Mouse (Mus musculus) megakaryocyte, embryonic 14.5 days (primary cell): ENCODE data around the gene Hist1h1d. TPM values are rescaled to one million over a fixed set of nuclear protein-coding genes. Genes with fewer than 3 reads are reported as not detected.
A peak's percentile ranks its signal among the peaks of the same experiment; 100 is the strongest.
"Not testable (repeated sequence)": the region's sequence is repeated elsewhere in the genome, so short reads cannot be mapped to it uniquely, and the experiment has no call there.

Experiments
- H3K27me3 ChIP-seq: replicated peaks from 2 replicates; pipeline ENCODE3; 2012; ENCODE audit warnings: inconsistent platforms
- H3K36me3 ChIP-seq: replicated peaks from 2 replicates; pipeline ENCODE3; 2012; ENCODE audit warnings: low read length, inconsistent platforms, mixed read lengths
- H3K4me1 ChIP-seq: 2 replicates; pipeline ENCODE4 v1.6.1; 2012; ENCODE audit warnings: inconsistent platforms
- H3K4me3 ChIP-seq: replicated peaks from 2 replicates; pipeline ENCODE3; 2012; ENCODE audit warnings: moderate library complexity, mild to moderate bottlenecking, inconsistent platforms
- H3K9me3 ChIP-seq: 2 replicates; pipeline ENCODE4 v1.6.1; 2012; ENCODE audit warnings: inconsistent platforms
- FLI1 ChIP-seq: IDR thresholded peaks from 2 replicates; pipeline ENCODE4 v1.6.1; 2012; ENCODE audit warnings: low read length, inconsistent platforms, mixed read lengths
- GATA1 ChIP-seq: IDR thresholded peaks from 3 replicates; pipeline ENCODE4 v1.6.1; 2012; ENCODE audit warnings: mixed read lengths, low read length, inconsistent platforms, borderline replicate concordance
- polyA plus RNA-seq: library from polyadenylated mRNA; stranded (reverse); fragments of >175 nt; gene quantifications from 2 replicates; pipeline ENCODE4 v1.2.3, GENCODE M21; 2012; ENCODE audit warnings: low replicate concordance; ENCODE audit not compliant: insufficient read depth

Hist1h1d gene
- polyA plus RNA-seq, 1 experiment: 2.1 TPM

- Histone ChIP-seq H3K4me1 (peaks cover 70% of the 10 kb centered on the region), H3K36me3 (no peaks in the 10 kb centered on the region), H3K27me3 (no peaks in the 10 kb centered on the region), H3K4me3 (peak overlapping the region; percentile 93), H3K9me3 (no peaks in the 10 kb centered on the region)
- TF ChIP-seq FLI1 (0 out of 2 replicates have a peak, but pooled peaks have one; percentile 28), GATA1 (no peak)
Measured at GRCm38 (mm10) chr13:23585029-23585441, 32.0 kb downstream of the Hist1h1d start.

- not testable (repeated sequence) for H3K36me3 ChIP-seq, H3K27me3 ChIP-seq, H3K9me3 ChIP-seq
- peak overlapping the region; percentile 93 for H3K4me3 ChIP-seq
- peaks cover 70% of the 10 kb centered on the region for H3K4me1 ChIP-seq
Measured at GRCm38 (mm10) chr13:23585442-23586098, 32.5 kb downstream of the Hist1h1d start.

- H3K9me3 ChIP-seq: no peaks in the 10 kb centered on the region
- H3K4me1 ChIP-seq: peaks cover 68% of the 10 kb centered on the region
- no peaks in the 10 kb centered on the region for H3K36me3 ChIP-seq
- H3K4me3 ChIP-seq: peak overlapping the region; percentile 90
- no peaks in the 10 kb centered on the region for H3K27me3 ChIP-seq
- TF ChIP-seq GATA1 (no peak), FLI1 (no peak)
Measured at GRCm38 (mm10) chr13:23586099-23586939, 33.3 kb downstream of the Hist1h1d start.

- Histone ChIP-seq H3K36me3 (no peaks in the 10 kb centered on the region), H3K4me3 (peak overlapping the region; percentile 90), H3K9me3 (no peaks in the 10 kb centered on the region), H3K4me1 (peaks cover 68% of the 10 kb centered on the region), H3K27me3 (no peaks in the 10 kb centered on the region)
- no peak for TF ChIP-seq FLI1
- TF ChIP-seq GATA1: no peak
Measured at GRCm38 (mm10) chr13:23586940-23587225, 33.8 kb downstream of the Hist1h1d start.

- Histone ChIP-seq H3K36me3 (no peaks in the 10 kb centered on the region), H3K9me3 (no peaks in the 10 kb centered on the region), H3K4me1 (peaks cover 86% of the 10 kb centered on the region), H3K4me3 (no peak overlapping the region), H3K27me3 (no peaks in the 10 kb centered on the region)
- TF ChIP-seq FLI1 (no peak), GATA1 (no peak)
Measured at GRCm38 (mm10) chr13:23591206-23591605, 38.1 kb downstream of the Hist1h1d start.

GRCm38 (mm10) chr13:23591886-23592285 is 38.8 kb downstream of the Hist1h1d start:
- H3K4me1 ChIP-seq: peaks cover 87% of the 10 kb centered on the region
- not testable (repeated sequence) for H3K27me3 ChIP-seq, H3K36me3 ChIP-seq, H3K9me3 ChIP-seq, H3K4me3 ChIP-seq

- Histone ChIP-seq H3K9me3 (no peaks in the 10 kb centered on the region), H3K4me1 (peaks cover 90% of the 10 kb centered on the region), H3K27me3 (no peaks in the 10 kb centered on the region), H3K36me3 (no peaks in the 10 kb centered on the region), H3K4me3 (peak overlapping the region; percentile 14)
- TF ChIP-seq GATA1: no peak
- TF ChIP-seq FLI1: no peak
Measured at GRCm38 (mm10) chr13:23592614-23593013, 39.6 kb downstream of the Hist1h1d start.

- TF ChIP-seq FLI1 (no peak), GATA1 (no peak; the same call in 2 of the 3 replicates)
- no peaks in the 10 kb centered on the region for H3K27me3 ChIP-seq
- H3K4me1 ChIP-seq: peaks cover 91% of the 10 kb centered on the region
- H3K9me3 ChIP-seq: no peaks in the 10 kb centered on the region
- H3K4me3 ChIP-seq: peak overlapping the region; percentile 46
- no peaks in the 10 kb centered on the region for H3K36me3 ChIP-seq
Measured at GRCm38 (mm10) chr13:23593051-23593770, 40.1 kb downstream of the Hist1h1d start.

- Histone ChIP-seq H3K4me1 (peaks cover 79% of the 10 kb centered on the region), H3K4me3 (no peak overlapping the region), H3K27me3 (no peaks in the 10 kb centered on the region), H3K36me3 (no peaks in the 10 kb centered on the region), H3K9me3 (no peaks in the 10 kb centered on the region)
- TF ChIP-seq FLI1: no peak
- TF ChIP-seq GATA1: no peak
Measured at GRCm38 (mm10) chr13:23595185-23595584, 42.1 kb downstream of the Hist1h1d start.

GRCm38 (mm10) chr13:23595622-23596372 is 42.7 kb downstream of the Hist1h1d start:
- Histone ChIP-seq H3K27me3 (no peaks in the 10 kb centered on the region), H3K4me1 (peaks cover 74% of the 10 kb centered on the region), H3K36me3 (no peaks in the 10 kb centered on the region), H3K9me3 (no peaks in the 10 kb centered on the region), H3K4me3 (no peak overlapping the region)
- no peak for TF ChIP-seq FLI1
- TF ChIP-seq GATA1: no peak
